Mouse (Mus musculus) megakaryocyte, embryonic 14.5 days (primary cell): Measurements from ENCODE around the gene Mybpc2.

ENCODE experiments used
- FLI1 ChIP-seq: IDR thresholded peaks from 2 replicates; pipeline ENCODE4 v1.6.1; 2012; ENCODE audit warnings: low read length, inconsistent platforms, mixed read lengths
- GATA1 ChIP-seq: IDR thresholded peaks from 3 replicates; pipeline ENCODE4 v1.6.1; 2012; ENCODE audit warnings: mixed read lengths, low read length, inconsistent platforms, borderline replicate concordance

DNA sequence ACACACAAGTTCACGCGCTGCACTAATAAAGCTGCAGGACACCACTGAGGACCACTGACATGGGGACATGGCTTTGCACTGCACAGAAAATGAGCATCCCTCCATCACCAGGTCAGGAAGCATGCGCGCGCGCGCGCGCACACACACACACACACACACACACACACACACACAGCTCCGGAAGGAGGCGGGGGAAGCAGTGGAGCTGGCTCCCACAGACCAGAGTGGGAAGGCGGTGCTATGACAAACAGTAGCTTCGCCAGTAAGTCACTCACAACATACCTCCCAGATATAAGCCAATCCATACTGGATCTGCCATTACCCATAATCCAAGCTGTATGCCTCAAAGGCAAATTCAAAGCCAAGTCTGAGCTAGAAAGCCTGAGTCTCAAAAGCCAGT is 22.6 kb upstream of the Mybpc2 start:
- TF ChIP-seq GATA1 = no peak
- no peak for TF ChIP-seq FLI1
